Mouse (Mus musculus) mouse trophoblast stem cell (cell line): ENCODE data around the gene Odf2l.

ENCODE experiments used
- in situ Hi-C, 2 experiments: fragments of 300-500 bp; cut with MseI, MboI; formaldehyde crosslinking; loops; 2 replicates in 1 of 2; 3 replicates in 1 of 2; pipeline ENCODE4 v1.15.1; 2025

The Odf2l gene

DNA sequence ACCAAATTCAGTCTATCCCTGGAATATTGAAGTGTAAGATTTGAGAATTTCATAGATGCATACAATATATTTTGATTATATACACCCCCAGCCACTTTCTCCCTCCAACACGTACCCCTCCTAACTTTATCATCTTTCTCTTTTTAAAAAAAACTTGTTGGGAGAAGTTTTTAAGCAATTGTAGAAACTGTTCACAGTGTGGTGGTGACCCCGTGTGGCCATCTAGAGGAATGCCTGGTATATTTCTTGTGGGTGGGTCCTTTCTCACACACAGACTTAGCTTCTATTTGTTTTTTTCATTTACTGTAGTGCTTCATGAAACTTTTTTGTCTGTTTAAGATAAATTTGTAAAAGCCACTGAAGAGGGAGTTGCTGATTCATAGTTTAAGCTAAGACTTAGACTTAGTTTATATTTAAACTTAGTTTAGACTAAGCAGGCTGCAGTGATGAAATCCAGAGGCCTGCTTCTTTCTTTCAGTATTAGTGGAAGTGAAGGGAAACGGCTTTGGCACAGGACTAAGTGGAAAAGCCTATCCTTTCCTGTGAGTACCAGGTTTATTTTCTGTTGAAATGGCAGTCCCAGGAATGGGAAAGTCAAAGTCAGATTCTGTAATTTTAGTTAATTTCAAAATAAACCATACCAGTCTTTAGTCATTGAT, 13.0 kb downstream of the Odf2l start:
- in situ Hi-C loops, result loop anchor here (10.0 to 25.0 kb wide), 2 partner anchors 294 to 307 kb away; partner anchors contain the start of gene Clca3b (in 1 of the 2)

DNA sequence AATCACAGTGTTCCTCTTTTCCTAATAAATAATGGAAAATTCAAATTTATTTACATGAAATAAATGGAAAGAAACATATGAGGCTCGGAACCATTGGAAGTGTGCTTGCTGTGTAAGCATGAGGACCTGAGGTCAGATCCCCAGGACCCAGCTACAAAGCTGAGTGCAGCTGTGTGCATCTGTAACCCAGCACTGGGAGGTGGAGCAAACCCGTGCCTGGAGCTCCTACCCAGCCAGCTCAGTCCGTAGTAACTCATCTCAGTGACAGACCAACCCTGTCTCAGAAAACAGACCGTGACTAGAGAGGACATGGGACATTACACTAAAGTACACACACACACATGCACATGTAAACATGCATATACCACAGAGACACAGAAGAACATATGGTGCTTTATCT, 21.8 kb downstream of the Odf2l start:
- in situ Hi-C loops, result loop anchor here in 1 of 2 experiments (25.0 kb wide), 1 partner anchor 303 kb away; the partner anchor contains the start of gene Clca3b

DNA sequence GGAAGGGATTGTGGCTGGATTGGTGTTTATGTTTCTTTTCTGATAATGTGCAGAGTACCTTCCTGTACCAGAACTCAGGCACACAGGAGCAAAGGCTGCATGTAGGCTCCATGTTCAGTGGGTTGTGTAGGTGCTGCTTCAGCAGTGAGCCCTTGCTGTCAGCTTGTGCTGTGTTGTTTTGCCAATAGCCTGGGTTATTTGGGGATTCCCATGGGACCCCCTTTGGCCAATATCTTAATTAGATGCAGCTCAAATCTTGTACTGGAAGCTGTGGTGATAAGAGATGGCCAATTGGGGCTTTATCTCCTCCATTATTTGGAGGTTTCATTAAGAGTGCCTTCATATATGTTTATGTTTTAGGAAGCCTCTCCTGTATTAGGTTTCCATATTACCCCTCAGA, 24.5 kb downstream of the Odf2l start:
- in situ Hi-C loops, result loop anchor here in 1 of 2 experiments (25.0 kb wide), 1 partner anchor 306 kb away; the partner anchor contains the start of gene Clca3b

DNA sequence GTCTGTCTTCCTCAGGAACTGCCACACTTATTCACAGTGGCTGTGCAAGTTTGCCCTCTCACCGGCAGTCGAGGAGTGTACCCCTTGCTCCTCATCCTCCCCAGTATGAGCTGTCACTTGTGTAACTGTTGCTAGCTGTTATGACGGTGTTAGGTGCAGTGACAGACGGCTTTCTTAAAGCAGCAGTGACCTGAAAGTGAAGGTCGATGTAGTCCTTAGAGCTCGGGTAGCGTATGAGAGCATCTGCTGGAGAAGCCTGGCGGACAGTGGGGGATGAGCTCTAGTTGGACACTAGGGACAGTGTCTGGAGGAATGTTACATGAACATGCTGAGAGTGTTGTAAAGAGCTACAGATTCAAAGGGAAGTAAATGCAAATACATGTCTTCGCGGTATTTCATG, 25.5 kb downstream of the Odf2l start:
- in situ Hi-C loops, result loop anchor here in 1 of 2 experiments (25.0 kb wide), 1 partner anchor 307 kb away; the partner anchor contains the start of gene Clca3b

DNA sequence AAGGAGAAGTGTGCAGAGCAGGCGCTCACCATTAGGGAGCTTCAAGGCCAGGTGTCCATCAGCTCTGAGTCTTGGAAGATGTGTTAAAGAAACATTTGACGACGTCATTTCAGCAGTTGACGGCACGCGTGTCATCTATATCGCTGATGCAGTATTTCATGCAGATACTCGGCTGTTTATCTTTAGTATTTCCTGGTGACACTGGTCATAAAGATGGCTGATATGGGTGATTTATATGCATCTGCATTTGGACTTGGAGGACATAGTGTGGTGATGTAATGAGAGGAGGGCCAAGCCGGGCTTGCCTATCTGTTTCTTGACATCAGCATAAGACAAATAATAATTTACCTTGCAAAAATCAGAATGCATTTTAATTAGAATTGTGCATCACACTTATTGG, 28.5 kb downstream of the Odf2l start:
- in situ Hi-C loops, result loop anchor here in 1 of 2 experiments (25.0 kb wide), 1 partner anchor 310 kb away; the partner anchor contains the start of gene Clca3b

DNA sequence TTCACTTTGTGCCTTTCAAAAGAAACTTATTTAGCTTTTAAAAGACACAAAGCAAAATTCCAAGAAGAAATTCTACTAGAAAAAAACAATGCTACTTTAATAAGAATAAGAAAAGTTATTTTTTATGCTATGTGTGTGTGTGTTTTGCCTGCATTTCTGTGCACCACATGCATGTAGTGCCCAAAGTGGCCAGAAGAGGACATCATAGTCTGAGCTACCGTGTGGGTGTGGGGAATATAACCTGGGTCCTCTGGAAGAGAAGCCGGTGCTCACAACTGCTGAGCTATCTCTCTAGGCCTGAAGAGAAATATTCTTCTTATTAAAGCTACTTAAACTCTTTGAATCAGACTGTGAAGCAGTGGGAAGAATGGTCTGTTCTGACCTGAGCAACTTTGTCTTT, 29.1 kb downstream of the Odf2l start:
- in situ Hi-C loops, result loop anchor here in 1 of 2 experiments (25.0 kb wide), 1 partner anchor 310 kb away; the partner anchor contains the start of gene Clca3b

DNA sequence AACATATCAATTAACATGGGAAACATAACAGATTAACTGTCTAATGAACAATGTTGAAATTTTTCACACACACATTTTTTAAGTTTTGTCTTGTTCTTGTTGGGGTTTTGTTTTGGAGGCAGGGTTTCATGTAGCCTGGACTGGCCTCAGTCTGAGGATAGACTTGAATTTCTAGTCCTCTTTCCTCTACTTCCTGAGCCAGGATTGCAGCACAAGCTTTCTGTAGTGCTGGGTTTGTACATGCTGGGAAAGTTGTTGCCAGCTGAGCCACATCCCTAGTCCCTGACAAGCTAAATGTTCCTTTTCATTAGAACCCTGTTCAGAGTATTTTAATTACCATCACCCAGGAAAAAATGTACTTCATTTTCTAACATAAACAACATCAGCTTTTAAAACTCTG, 29.6 kb downstream of the Odf2l start:
- in situ Hi-C loops, result loop anchor here in 1 of 2 experiments (25.0 kb wide), 1 partner anchor 311 kb away; the partner anchor contains the start of gene Clca3b

DNA sequence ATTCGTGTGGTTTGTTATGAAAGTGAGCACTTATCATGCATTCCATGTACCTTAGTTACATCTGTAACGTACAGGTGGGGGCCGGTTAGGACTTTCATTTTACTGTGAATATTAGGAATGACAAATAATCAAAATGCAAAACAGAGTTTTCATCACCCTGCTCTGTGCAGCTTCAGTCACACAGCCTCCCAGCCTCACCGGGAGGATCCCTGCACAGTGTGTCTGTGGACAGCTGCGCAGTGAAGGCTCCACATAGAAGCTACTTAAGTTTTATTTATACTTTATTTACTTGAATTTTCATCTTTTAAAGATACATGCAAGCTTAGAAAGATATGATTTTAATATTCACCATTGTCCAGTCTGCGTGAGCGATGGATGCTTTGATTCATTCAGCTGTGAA, 32.7 kb downstream of the Odf2l start:
- in situ Hi-C loops, result no loop called here

DNA sequence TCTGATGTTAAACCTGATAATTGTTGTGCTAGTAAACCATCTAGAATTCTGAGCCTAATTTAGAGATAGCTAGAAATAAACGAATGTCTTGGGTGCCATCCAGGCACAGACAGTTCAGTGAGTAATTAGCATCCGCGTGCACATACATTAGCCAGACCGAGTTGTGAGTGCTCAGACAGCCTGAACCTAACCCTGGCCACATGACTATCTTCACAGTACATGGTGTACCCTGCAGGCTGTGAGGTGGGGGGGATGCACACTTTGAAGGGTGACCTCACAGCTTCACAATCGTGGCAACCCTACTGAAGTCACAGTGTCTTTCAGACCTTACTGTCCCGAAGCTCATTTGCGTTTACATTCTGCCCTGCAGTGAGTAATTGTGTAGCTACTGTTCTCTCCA, 33.5 kb downstream of the Odf2l start:
- in situ Hi-C loops, result no loop called here

DNA sequence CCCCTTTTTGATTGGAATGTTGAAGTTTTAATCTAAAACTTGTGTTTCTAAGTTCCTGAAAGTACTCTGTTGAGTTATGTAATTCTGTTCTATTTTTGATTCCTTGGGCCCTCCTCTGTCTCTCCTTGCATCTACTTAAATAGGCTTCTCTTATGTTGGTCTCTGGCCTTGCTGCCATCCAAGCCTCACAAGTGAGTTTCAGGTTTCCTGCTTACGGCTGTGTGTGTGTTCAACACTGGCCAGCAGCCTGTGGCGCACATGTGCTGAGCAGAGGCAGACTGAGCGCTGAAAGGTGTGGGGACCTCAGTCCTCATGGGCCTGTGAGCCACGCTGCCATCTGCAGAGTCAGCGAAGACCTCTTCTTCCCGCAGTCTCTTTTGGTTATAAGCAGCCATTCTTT, 38.5 kb downstream of the Odf2l start:
- in situ Hi-C loops, result no loop called here

DNA sequence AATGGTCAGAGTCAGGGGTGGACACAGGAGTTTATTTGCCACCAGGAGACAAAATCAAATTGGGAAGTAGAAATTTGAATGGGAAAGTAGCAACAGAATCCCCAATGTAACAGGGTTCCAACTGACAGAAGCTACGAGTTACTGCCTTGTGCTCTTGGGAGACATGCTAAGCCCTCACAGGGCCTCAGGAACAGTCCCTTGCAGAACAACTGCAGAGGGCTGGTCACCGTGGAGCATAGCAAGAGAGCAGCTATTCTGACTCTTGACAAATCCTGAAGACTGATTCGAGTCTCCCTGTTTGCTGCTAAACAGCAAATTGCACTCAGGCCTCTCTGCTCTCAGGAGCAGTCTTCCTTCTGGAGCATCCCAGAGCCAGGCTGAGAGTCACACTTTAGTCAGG, 40.1 kb downstream of the Odf2l start:
- in situ Hi-C loops, result no loop called here

DNA sequence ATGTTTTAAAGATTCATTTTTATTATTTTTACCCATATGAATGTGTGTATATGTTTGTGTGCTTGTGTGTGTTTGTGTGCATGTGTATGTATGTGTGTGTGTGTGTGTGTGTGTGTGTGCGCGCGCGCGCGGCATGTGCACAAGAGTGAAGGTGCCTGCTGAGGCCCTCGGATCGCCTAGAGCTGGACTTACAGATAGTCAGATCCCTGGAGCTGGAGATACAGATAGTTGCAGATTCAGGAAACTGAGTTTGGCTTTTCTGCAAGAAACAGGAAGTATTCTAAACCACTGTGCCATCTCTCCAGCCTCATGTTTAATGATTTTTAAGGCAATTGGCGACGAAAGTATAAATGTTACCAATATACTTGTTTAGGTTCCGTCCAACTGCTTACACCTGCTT, 48.4 kb downstream of the Odf2l start:
- in situ Hi-C loops, result no loop called here

DNA sequence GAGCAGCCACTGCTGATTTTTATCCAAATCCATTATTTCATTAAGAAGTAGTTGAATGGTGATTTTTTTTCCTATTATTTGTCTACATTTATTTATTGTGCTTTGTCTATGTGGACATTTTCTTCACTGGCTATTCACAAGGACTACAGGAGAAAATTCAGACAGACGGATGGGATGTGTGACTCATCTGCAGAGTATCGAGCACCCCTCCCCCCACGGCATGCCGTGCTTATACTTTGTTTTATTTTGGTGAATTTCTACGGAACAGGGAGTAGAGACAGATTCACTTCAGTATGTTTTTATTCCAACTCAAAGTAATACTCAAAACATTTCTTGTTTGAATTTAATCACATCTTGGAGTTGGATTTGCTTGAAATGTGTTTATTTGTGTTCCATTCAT, 49.4 kb downstream of the Odf2l start:
- in situ Hi-C loops, result no loop called here

DNA sequence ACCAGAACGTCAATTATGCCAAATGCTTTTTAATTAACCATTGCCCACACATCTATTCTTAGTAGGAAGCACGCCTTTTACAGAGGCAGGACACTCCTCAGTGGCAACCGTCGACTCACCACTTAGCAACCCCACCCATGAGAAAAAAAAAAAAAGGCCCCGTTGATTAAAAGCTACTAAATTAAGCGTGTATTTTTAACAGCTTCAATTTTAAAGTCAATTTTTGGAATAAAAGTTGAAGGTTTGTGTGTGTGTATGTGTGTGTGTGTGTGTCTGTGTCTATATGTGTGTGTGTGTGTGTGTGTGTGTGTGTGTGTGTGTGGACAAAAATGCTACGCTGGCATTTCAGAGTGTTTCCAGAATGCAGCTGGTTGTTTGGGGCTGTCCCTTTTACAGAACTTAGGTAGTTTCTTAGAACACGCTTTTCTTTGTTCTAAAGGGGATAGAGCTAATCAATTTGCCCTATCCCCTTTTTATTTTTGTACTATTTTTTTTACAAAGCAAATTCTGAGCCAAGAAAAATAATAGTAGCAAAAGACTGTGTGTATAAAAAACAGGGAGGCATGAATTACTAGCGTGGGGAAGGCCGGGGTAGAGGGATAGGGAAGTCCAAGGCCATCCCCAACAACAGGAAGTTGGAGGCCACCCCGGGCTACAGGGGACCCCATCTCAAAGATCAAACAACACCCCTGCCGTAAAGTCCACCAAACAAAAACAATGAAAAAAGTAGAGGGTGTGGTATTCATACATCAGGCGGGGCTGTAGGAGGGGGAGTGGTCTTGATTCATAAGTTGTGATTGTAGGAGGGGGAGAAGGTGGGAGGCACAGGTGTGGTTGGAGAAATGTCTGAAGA, 50.7 kb downstream of the Odf2l start:
- in situ Hi-C loops, result no loop called here

DNA sequence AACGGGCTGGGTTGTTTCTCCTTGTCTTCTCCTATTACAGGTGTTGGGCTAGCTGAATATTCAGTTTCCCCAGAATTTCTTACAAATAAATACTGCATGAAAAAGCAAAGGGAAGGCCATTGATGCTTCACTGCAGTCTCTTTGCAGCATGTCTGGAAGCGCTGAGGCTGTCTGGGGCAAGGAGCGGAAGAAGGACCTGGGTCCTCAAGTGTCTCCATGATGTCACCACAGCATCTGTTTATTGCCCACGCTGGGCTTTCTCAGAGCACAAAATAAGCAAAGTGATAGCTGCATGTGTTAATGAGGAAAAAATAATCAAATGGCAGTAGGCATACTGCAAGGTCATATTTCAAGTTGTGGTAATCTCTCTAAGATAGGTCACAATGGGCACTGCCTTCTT, 51.6 kb downstream of the Odf2l start:
- in situ Hi-C loops, result no loop called here

DNA sequence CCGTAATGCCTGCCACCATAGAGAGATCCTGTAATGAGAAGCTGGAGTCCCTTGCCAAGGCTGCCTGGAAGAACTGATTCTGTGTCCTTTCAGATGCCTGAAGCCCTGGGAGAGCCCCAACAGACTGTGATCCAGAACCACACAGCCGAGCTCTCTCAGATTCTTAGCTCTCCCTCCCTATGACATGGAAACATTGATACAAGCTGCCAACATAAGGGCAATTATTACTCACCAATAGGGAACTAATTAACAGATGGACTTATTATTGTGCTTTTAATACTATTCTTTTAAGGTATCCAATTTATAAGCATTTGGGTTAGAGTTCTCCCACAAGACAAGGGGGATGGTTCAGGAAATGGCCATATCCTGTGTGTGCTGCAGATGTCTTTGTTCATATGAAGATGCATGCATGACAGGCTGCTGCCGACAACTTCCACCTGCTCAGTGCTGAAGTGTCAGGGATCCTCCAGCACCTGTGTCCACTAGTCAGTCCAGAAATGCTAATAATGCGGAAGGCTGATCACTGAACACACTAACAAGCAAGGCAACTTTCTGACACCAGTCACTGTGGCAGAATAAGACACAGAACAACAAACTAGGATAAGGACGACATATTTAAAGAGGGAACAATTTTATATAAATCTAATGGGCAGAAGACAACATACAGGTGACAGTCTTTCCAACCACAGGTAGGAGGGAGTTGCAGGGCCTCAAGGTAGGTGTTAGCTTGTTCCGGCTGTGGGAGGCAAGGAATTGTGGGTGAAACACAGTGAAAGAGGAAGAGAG, 52.4 kb downstream of the Odf2l start:
- in situ Hi-C loops, result no loop called here

DNA sequence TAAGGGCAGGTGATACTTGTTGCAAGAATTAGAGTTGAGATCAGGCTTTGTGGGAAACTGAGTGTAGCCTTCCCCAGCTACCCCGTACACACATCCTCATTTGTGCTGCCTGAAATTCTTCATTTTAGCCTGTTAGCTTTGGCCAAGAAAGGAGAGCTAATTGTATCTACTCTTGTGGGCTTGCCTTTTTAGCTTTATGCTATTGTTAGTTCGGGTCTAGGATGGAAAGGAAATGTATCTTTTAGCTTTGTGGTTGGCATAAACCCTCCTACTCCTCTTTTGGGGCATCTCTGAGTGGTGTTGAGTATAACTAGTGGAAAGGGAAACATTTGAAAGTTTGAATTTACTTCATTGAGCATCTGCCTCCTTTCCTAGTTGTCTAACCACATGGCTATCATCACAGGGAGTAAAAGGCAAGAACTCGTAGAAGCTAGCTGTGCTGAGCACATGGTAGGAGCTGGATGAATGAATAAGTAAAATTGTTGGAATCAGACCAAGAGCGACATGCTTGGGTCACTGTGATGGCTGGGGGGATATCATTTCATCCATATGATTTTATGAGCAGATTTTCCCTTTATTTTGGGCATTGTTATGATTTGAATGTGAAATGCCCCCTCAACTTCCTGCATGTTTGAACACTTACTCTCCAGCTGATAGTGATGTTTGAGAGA, 53.1 kb downstream of the Odf2l start:
- in situ Hi-C loops, result no loop called here

DNA sequence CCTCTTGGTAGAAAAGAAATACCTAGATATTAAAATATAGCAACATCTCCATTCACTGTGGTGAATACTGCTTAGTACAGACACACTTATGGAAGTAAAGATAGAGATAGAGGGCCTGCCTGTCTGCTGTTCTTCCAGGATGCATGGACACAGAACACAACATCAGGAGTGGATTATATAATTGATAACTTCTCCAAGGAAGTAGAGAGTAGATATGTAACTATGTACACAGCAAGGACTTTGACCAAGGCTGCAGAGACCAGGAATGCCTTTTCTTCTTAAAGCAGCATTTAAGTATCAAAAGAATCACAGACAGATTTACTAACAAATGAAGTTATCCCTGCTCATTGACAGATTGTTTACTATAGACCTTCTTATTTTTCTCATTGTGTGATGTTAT, 66.3 kb downstream of the Odf2l start:
- in situ Hi-C loops, result no loop called here

DNA sequence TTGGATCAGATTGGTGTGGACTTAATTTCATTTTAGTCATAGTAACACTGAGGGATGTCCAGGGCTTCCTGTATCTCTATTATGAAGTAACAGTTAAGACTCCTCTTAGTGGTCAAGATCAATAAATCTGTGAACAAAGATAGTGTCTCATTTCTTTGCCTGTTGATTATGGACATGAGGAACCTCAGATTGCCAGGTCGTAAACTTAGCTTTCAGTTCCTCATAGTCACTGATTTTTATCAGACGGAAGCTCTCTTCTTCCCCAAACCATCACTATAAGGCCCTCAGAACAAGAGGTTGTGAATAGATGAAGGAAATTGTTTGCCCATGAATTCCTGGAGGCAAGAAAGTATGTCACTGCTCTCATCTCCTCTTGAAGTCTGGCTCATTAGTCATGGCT, 73.6 kb downstream of the Odf2l start:
- in situ Hi-C loops, result no loop called here

DNA sequence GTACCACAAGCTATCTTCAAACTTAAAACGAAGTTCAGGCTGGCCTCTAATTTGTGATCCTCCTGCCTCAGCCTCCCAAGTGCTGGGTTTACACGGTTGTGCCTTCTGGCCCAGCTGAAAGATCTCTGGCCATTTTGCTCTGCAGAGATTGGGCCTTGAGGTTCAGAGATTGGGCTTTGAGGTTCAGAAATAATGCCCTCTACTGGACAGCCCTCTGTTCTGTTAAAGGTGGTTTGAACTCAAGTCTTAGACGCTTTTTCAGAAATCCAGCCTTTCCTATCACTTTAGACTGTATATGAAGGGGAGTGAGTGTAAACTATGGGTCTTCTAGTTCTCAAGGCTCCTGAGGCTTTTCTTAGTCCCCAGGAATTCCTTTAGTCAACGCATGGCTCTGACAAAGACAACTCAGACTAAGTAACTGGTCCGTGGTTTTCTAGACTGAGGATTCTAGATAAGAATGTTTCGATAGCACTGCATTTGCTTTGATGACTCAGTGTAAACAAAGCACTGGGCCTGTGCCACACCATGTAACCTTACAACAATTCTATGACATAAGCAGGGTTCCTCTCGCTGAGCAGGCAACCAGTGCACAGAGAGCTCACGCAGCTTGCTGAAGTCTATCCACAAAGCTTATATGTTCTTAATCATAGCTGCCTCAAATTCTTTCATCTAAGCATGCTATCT, 77.0 kb downstream of the Odf2l start:
- in situ Hi-C loops, result no loop called here

DNA sequence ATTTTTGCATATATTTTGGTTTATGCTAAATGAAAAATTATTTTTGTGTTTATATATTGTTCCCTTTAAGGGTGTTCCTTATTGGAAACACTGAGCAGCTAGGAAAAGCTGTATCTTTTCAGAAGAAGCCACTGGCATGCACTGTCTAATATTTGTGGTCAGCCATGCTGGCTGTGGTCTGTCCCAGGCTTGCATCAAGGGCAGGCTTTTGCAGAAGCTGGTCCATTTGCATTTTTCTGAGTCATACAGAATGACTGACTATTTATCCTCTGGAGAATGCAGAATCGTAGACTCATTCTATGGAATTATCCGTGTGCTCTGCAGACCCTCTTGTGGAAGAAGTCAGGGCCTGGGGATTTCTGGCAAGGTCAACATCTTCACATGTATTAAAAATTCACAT, 79.7 kb downstream of the Odf2l start:
- in situ Hi-C loops, result no loop called here
